Mouse (Mus musculus) MEL (cell line): ENCODE measurements around the gene Tmem190. TPM values are rescaled to one million over a fixed set of nuclear protein-coding genes. Genes with fewer than 3 reads are reported as not detected.
A peak's percentile ranks its signal among the peaks of the same experiment; 100 is the strongest.
"Not testable (repeated sequence)": the region's sequence is repeated elsewhere in the genome, so short reads cannot be mapped to it uniquely, and the experiment has no call there.

Experiments
- DNase-seq: peaks from one replicate; pipeline ENCODE4 v3.0.0; 2011; ENCODE audit warnings: low read depth, low spot score
- H3K27ac ChIP-seq: 2 replicates; pipeline ENCODE4 v1.5.1; 2012; ENCODE audit warnings: low read depth, mild to moderate bottlenecking, control low read depth, low read length, moderate library complexity; ENCODE audit not compliant: control insufficient read depth
- H3K27me3 ChIP-seq, 2 experiments: fragments of 150-350 bp in 1 of 2; sonication (generic) in 1 of 2; 2 replicates each; pipeline ENCODE4 v1.6.1; 2012; ENCODE audit warnings: low read length in 2 of 2, mild to moderate bottlenecking in 2 of 2, improper control_type of control experiment in 1 of 2, moderate library complexity in 1 of 2; ENCODE audit not compliant: insufficient read depth in 2 of 2, control insufficient read depth in 1 of 2
- H3K36me3 ChIP-seq, 2 experiments: 2 replicates each; pipeline ENCODE4 v1.6.1; 2012 to 2014; ENCODE audit warnings: low read length in 2 of 2, improper control_type of control experiment in 1 of 2, inconsistent platforms in 1 of 2, mild to moderate bottlenecking in 1 of 2; ENCODE audit not compliant: insufficient read depth in 2 of 2, control insufficient read depth in 1 of 2
- H3K4me1 ChIP-seq, 2 experiments: fragments of 150-350 bp in 1 of 2; sonication (generic) in 1 of 2; 2 replicates each; pipeline ENCODE4 v1.6.1; 2012; ENCODE audit warnings: low read length in 2 of 2, improper control_type of control experiment in 1 of 2, mild to moderate bottlenecking in 1 of 2; ENCODE audit not compliant: insufficient read depth in 2 of 2, control insufficient read depth in 1 of 2
- H3K4me3 ChIP-seq, 2 experiments: fragments of 150-350 bp in 1 of 2; sonication (generic) in 1 of 2; 2 replicates each; pipeline ENCODE4 v1.5.1; 2012; ENCODE audit warnings: low read depth in 2 of 2, low read length in 2 of 2, mild to moderate bottlenecking in 2 of 2, moderate library complexity in 2 of 2, control low read depth in 1 of 2, improper control_type of control experiment in 1 of 2; ENCODE audit not compliant: control insufficient read depth in 1 of 2, insufficient read depth in 1 of 2
- H3K79me2 ChIP-seq: 2 replicates; pipeline ENCODE4 v1.6.1; 2012; ENCODE audit warnings: mild to moderate bottlenecking, low read length, moderate library complexity; ENCODE audit not compliant: control insufficient read depth, poor library complexity, insufficient read depth
- H3K9ac ChIP-seq: 2 replicates; pipeline ENCODE4 v1.6.1; 2012; ENCODE audit warnings: low read depth, mild to moderate bottlenecking, control low read depth, low read length, moderate library complexity; ENCODE audit not compliant: control insufficient read depth, poor library complexity, severe bottlenecking
- H3K9me3 ChIP-seq: fragments of 150-350 bp; sonication (generic); replicated peaks from 2 replicates; pipeline ENCODE4 v1.6.1; 2012; ENCODE audit warnings: mild to moderate bottlenecking, low read length, improper control_type of control experiment, moderate library complexity; ENCODE audit not compliant: insufficient read depth
- CHD1 ChIP-seq: IDR thresholded peaks from 2 replicates; pipeline ENCODE4 v1.6.1; 2012; ENCODE audit warnings: low read depth, mild to moderate bottlenecking, inconsistent platforms, low read length, improper control_type of control experiment
- CTCF ChIP-seq, 3 experiments: IDR thresholded peaks in 2 of 3; conservative IDR thresholded peaks in 1 of 3; 2 replicates each; pipeline ENCODE4 v1.5.1; 2011 to 2012; ENCODE audit warnings: low read length in 3 of 3, low read depth in 2 of 3, mild to moderate bottlenecking in 2 of 3, improper control_type of control experiment in 1 of 3, inconsistent platforms in 1 of 3, mixed read lengths in 1 of 3, moderate library complexity in 1 of 3; ENCODE audit not compliant: control insufficient read depth in 1 of 3, insufficient read depth in 1 of 3, poor library complexity in 1 of 3, severe bottlenecking in 1 of 3
- GABPA ChIP-seq: IDR thresholded peaks from 2 replicates; pipeline ENCODE4 v1.6.1; 2012; ENCODE audit warnings: low read depth, mild to moderate bottlenecking, inconsistent platforms, low read length, improper control_type of control experiment, moderate library complexity
- HCFC1 ChIP-seq: IDR thresholded peaks from 2 replicates; pipeline ENCODE4 v1.6.1; 2012; ENCODE audit warnings: low read depth, mild to moderate bottlenecking, inconsistent platforms, low read length, improper control_type of control experiment, moderate library complexity
- KAT2A ChIP-seq: conservative IDR thresholded peaks from 2 replicates; pipeline ENCODE4 v1.6.1; 2012; ENCODE audit warnings: low read depth, low read length, improper control_type of control experiment, inconsistent platforms
- MEF2A ChIP-seq: IDR thresholded peaks from 2 replicates; pipeline ENCODE4 v1.6.1; 2014; ENCODE audit warnings: low read depth, mild to moderate bottlenecking, inconsistent platforms, low read length, improper control_type of control experiment; ENCODE audit not compliant: poor library complexity, insufficient replicate concordance, severe bottlenecking; ENCODE audit errors: extremely low read depth
- MYB ChIP-seq: IDR thresholded peaks from 2 replicates; pipeline ENCODE4 v1.6.1; 2011; ENCODE audit warnings: mild to moderate bottlenecking, low read depth, low read length, improper control_type of control experiment
- POLR2A ChIP-seq, 2 experiments: IDR thresholded peaks; 2 replicates each; pipeline ENCODE4 v1.6.1; 2011 to 2012; ENCODE audit warnings: low read length in 2 of 2, mild to moderate bottlenecking in 2 of 2, control low read depth in 1 of 2, improper control_type of control experiment in 1 of 2, low read depth in 1 of 2, moderate library complexity in 1 of 2; ENCODE audit not compliant: control insufficient read depth in 1 of 2, insufficient read depth in 1 of 2, poor library complexity in 1 of 2
- POLR2AphosphoS2 ChIP-seq: IDR thresholded peaks from 2 replicates; pipeline ENCODE4 v1.6.1; 2011; ENCODE audit warnings: low read length, improper control_type of control experiment
- POLR2AphosphoS5 ChIP-seq: IDR thresholded peaks from 2 replicates; pipeline ENCODE4 v1.6.1; 2012; ENCODE audit warnings: low read depth, borderline replicate concordance, mild to moderate bottlenecking, inconsistent platforms, low read length, moderate library complexity, mixed read lengths
- RAD21 ChIP-seq: IDR thresholded peaks from 2 replicates; pipeline ENCODE4 v1.6.1; 2011; ENCODE audit warnings: mild to moderate bottlenecking, low read depth, low read length, improper control_type of control experiment
- SIN3A ChIP-seq: IDR thresholded peaks from 2 replicates; pipeline ENCODE4 v1.6.1; 2012; ENCODE audit warnings: low read length, improper control_type of control experiment, inconsistent platforms
- SMC3 ChIP-seq: IDR thresholded peaks from 2 replicates; pipeline ENCODE4 v1.6.1; 2011; ENCODE audit warnings: low read depth, low read length, improper control_type of control experiment
- TCF12 ChIP-seq: IDR thresholded peaks from 2 replicates; pipeline ENCODE4 v1.6.1; 2014; ENCODE audit warnings: low read depth, mild to moderate bottlenecking, inconsistent platforms, low read length, improper control_type of control experiment, moderate library complexity
- UBTF ChIP-seq: IDR thresholded peaks from 2 replicates; pipeline ENCODE4 v1.6.1; 2012; ENCODE audit warnings: low read depth, mild to moderate bottlenecking, inconsistent platforms, low read length, improper control_type of control experiment, moderate library complexity, borderline replicate concordance; ENCODE audit not compliant: insufficient read depth
- USF2 ChIP-seq, 2 experiments: IDR thresholded peaks; 2 replicates each; pipeline ENCODE4 v1.6.1; 2011 to 2012; ENCODE audit warnings: improper control_type of control experiment in 2 of 2, low read length in 2 of 2, borderline replicate concordance in 1 of 2, inconsistent platforms in 1 of 2, low read depth in 1 of 2, mild to moderate bottlenecking in 1 of 2; ENCODE audit not compliant: insufficient read depth in 1 of 2
- ZC3H11A ChIP-seq: IDR thresholded peaks from 2 replicates; pipeline ENCODE4 v1.6.1; 2012; ENCODE audit warnings: low read depth, mild to moderate bottlenecking, inconsistent platforms, low read length, improper control_type of control experiment
- ZMIZ1 ChIP-seq: IDR thresholded peaks from 2 replicates; pipeline ENCODE4 v1.6.1; 2012; ENCODE audit warnings: low read depth, mild to moderate bottlenecking, inconsistent platforms, low read length, improper control_type of control experiment, moderate library complexity
- ZNF384 ChIP-seq: IDR thresholded peaks from 2 replicates; pipeline ENCODE4 v1.6.1; 2012; ENCODE audit warnings: low read depth, mild to moderate bottlenecking, inconsistent platforms, low read length, improper control_type of control experiment
- polyA plus RNA-seq, 2 experiments: library from polyadenylated mRNA; stranded (reverse) in 1 of 2; unstranded in 1 of 2; fragments of >175 nt in 1 of 2; fragments of >200 nt in 1 of 2; gene quantifications; 2 replicates each; pipeline versions ENCODE4 v1.2.1 to v1.2.4; 2012; ENCODE audit warnings: low replicate concordance in 2 of 2, low read depth in 1 of 2; ENCODE audit not compliant: insufficient read length in 2 of 2, insufficient read depth in 1 of 2, missing spikeins in 1 of 2
- total RNA-seq: library from RNA; depleted of rRNA; stranded (reverse); fragments of 300-350 nt; gene quantifications from 2 replicates; pipeline ENCODE4 v1.2.3, GENCODE M21; 2012

The Tmem190 gene
- total and polyA plus RNA-seq, 3 experiments, result 1.6 TPM; not detected in 2

- H3K36me3 ChIP-seq, result peaks cover 24 to 27% of the 10 kb centered on the region in 2 experiments
- no peak overlapping the region for H3K9ac ChIP-seq
These were observed 24.0 kb downstream of the Tmem190 start for GRCm38 (mm10) chr7:4806716-4807115.

DNA sequence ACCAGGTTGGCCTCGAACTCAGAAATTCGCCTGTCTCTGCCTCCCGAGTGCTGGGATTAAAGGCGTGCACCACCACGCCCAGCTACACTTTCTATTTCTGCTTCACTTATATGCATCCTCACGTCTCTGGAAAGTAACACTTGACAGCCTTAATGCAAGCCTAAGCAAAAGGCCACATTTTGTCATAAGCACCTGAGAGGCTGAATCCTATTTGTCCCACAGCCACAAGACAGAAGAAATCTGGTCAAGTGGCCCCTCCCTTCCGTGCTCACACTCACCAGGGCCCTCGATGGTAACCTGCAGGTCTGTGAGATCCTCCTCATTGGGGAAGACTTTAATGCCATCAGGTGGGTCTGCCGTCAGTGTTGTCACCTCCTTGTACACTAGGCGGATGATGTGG, 28.4 kb downstream of the Tmem190 start:
- not testable (repeated sequence) for H3K27me3 ChIP-seq, H3K27ac ChIP-seq, H3K9me3 ChIP-seq
- peak overlapping the region; percentile 64 to 96 for H3K4me3 ChIP-seq
- H3K4me1 ChIP-seq, result peaks cover 3 to 14% of the 10 kb centered on the region in 2 experiments
- H3K79me2 ChIP-seq, result peaks cover 27% of the 10 kb centered on the region
- H3K36me3 ChIP-seq, result peaks cover 22 to 27% of the 10 kb centered on the region in 2 experiments
- peak overlapping the region; percentile 100 for H3K9ac ChIP-seq
- peak; percentile 35 for DNase-seq
- TF ChIP-seq SIN3A, result peak; percentile 41; the same call in 1 of the 2 replicates

More at GRCm38 (mm10) chr7:4806716-4807115, 24.0 kb downstream of the Tmem190 start:
- Histone ChIP-seq H3K4me1 (peaks cover 3 to 12% of the 10 kb centered on the region in 2 experiments; a peak in 3 of 4 replicates), H3K79me2 (peaks cover 21% of the 10 kb centered on the region), H3K27ac (0 out of 2 replicates have a peak overlapping the region, but pooled peaks have one; percentile 6), H3K4me3 (no peak overlapping the region), H3K27me3 (no peaks in the 10 kb centered on the region), H3K9me3 (no peaks in the 10 kb centered on the region)
- peak; percentile 81 for DNase-seq
- TF ChIP-seq USF2 (IDR thresholded peaks at IDR 0.05; ENCODE audit: borderline replicate concordance in 1 of 2, insufficient read depth in 1 of 2, low read depth in 1 of 2, low read length in 2 of 2) (no peak), UBTF (no peak), CHD1 (no peak), ZC3H11A (no peak), HCFC1 (no peak), SMC3 (peak; percentile 69), GABPA (no peak), ZMIZ1 (0 out of 2 replicates have a peak, but pooled peaks have one; percentile 12), MYB (no peak), MEF2A (no peak), ZNF384 (0 out of 2 replicates have a peak, but pooled peaks have one; percentile 20), KAT2A (no peak), POLR2AphosphoS5 (no peak), POLR2A (IDR thresholded peaks at IDR 0.05; ENCODE audit: control insufficient read depth in 1 of 2, insufficient read depth in 1 of 2, low read depth in 1 of 2, low read length in 2 of 2, poor library complexity in 1 of 2) (no peak), POLR2AphosphoS2 (peak; percentile 48; the same call in 1 of the 2 replicates), TCF12 (no peak), RAD21 (peak; percentile 56), CTCF (IDR thresholded peaks at IDR 0.05 in 2 of 3, conservative IDR thresholded peaks at IDR 0.05 in 1 of 3; ENCODE audit: control insufficient read depth in 1 of 3, insufficient read depth in 1 of 3, low read depth in 2 of 3, low read length in 3 of 3, poor library complexity in 1 of 3, severe bottlenecking in 1 of 3) (peak in 2 of 3 experiments; percentile 56 to 68; a peak in 4 of 6 replicates)
